Mouse (Mus musculus) naive thymus-derived CD4-positive, alpha-beta T cell, adult 2 months (primary cell): ENCODE results near the gene Pcca.
A peak's percentile ranks its signal among the peaks of the same experiment; 100 is the strongest.

Experiments used
- DNase-seq: peaks from one replicate; pipeline ENCODE4 v3.0.0-alpha.2; 2011; ENCODE audit warnings: low read depth

The Pcca gene

DNA sequence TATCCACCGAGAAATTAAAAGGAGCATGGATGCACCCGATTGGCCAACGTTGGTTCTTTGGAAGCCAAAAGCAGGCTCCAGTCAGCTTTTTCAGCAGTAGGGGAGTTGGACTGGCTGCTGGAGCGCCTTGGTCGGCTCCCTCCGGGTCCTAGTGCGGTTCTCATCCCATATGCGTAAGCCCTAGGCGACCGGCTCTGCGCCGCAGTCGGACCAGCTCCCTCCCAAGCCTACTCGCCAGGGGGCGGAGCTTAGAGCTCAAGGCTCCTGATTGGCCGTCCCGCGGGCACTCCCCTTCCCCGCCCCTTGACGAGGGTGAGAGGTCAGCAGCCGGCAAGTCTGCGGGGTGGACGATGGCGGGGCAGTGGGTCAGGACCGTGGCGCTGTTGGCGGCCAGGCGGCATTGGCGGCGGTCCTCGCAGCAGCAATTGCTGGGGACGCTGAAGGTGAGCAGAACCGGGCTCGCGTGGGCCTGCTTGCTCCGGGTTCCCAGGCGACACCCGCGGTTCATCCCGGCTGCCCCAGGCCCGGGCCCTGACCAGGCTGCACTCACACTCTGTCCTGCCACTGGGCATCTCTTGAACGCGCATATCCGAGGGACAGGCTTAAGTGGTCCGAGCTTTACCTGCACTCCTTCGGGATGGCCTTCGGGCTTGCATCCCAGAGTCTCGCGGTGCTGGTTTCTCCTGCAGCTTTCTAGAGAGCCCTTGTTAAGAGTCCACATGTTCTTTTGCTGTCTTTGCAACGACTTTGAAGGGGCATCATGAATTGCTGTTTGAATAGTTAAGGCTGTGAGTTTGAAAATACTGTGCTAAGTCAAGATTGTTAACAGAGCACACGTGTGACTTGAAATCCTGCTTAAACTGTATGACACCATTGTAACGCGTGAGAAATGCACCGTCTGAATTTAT lies at the start of gene Pcca:
Gene Pcca (plus strand): TSS at position 308 of the 908 bp plus-strand sequence.
- peak; percentile 90 for DNase-seq

DNA sequence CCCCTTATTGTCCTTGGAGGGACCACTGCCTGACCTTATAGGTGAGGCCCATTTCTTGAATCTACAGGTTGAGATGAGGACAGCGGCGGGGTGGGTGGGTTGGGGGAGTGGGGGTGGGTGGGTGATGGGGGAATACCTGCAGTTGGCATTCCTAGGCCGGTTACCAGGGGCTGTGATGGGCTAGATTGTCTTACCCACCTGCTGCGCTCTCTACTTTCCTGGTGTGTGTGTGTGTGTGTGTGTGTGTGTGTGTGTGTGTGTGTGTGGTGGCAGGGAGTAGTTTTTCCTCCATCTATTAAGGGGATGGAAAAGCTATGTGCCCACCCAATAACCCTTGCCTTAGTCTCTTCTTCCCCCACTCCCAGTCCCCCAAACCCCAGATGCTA lies 49.7 kb upstream of the Pcca start:
- DNase-seq = no peak

- no peak for DNase-seq
Measured at GRCm38 (mm10) chr14:122484844-122485551, 49.1 kb upstream of the Pcca start.

DNA sequence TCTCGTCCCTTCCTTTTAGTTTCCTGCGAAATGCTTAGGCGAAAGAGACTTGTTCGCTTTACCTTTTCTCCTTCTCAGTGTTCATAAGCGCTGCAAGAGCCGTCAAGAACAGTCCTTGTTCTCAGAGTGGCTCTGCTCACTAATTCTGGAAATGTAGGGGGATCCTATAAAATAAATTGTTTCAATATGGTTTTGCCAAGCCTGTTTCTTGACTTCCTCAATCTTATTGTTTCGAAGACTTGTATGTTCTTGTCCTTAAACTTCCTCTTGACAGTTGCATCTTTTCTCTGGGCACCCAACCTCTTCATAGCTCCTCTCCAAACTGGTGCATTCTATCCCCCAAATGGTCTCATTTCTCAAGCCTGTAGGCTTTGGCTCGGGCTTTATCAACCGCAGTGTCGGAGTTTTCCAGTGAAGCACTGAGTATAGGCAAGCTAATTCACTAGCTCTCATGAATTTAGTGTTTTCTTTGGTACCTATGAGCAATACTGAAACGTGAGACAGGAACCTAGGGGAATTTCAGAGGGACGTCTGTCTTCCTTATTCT lies 48.4 kb upstream of the Pcca start:
- DNase-seq = no peak

- DNase-seq = no peak
Measured at GRCm38 (mm10) chr14:122486611-122487010, 47.5 kb upstream of the Pcca start.

- peak; percentile 4 for DNase-seq
Measured at GRCm38 (mm10) chr14:122487366-122487765, 46.8 kb upstream of the Pcca start.

GRCm38 (mm10) chr14:122489041-122489440 lies 45.1 kb upstream of the Pcca start:
- DNase-seq = peak; percentile 45

GRCm38 (mm10) chr14:122489686-122490414 lies 44.3 kb upstream of the Pcca start:
- DNase-seq = peak; percentile 36

DNA sequence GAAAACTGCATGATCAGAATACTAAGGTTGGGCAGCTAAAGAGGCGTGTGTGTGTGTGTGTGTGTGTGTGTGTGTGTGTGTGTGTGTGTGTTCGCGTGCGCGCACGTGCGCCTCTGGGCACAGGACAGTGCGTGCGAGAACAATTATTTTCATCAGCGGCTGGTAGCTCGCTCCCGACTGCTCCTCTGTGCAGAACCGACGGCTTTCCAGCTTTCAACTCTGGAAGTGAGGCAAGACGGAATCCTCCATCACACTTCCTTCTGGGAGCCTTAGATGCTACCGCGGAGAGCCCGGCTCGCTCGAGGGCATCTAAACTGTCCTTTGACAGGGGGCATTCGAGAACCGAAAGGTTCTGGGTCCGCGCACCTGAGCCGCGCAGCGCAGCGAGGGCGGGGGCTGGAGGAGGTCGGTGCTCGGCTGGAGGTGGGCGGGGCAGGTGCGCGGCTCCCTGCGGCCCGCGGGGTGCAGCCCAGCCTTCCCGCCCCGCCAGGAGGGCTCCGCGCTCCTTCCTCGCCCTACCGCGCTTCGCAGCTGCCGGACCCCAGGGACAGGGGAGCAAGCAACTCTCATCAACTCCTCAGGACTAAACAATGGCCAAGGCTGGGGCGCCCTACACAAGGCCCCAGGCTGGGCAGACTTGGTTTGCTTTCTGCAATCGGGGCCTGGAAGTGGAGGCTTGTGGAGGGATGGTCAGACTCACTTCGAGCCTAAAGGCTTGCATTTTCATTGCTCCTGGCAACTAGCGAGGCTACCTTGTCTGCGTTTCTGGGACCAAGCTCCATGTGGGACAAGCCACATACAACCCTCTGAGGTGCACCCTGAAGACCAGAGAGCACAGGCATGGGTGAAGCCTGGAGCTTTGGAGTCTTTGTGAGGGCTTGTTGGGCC lies 43.4 kb upstream of the Pcca start, which contains the start of gene Gm10837:
Gene Gm10837 (plus strand): TSS at position 146 of the 888 bp plus-strand sequence.
- peak; percentile 17 for DNase-seq

GRCm38 (mm10) chr14:122491521-122491920 lies 42.6 kb upstream of the Pcca start:
- DNase-seq = no peak

- DNase-seq = no peak
Measured at GRCm38 (mm10) chr14:122492015-122492414, 42.1 kb upstream of the Pcca start.

GRCm38 (mm10) chr14:122509058-122509457 lies 25.1 kb upstream of the Pcca start:
- DNase-seq = no peak

DNA sequence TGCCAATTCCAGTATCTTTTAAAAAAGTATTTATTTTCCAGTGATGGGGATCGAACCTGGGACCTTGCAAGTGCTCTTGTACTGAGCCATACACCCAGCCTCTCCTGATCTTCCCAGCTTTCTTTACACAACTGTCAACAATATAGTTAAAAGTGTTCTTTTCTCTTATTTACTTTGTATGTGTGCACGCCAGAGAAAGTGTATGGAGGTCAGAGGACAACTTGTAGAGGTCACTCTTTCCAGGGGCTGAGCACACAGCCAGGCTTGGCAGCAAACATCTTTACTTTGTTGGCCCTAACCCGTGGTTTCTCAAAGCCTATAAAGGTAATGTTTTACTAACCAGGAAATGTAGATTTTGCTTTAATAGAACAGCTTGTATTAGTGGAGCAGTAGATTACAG lies 22.6 kb upstream of the Pcca start:
- no peak for DNase-seq

DNA sequence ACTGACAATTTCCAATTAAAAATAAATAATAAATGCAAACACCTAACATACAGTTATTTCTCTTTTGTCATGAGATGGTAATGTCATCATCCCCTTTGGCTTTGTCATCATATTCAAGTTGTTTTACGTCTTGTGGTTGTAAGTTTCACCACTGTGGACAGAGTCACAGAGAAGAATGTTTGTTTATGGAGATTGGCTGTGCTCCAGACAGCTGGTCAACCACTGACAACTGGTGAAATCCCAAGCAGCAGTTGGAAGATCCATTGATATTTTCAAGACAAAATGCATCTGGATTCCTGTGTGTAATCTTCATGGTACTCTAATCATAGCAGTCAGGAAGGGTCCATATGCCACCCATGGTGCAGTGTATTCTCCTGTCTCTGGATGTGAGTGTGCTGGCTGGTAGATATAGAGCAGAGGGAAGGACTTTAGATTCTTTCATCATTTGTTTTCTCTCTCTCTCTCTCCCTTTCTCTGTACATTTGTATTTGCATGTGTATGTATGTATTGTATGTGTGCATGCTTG lies 20.6 kb upstream of the Pcca start:
- no peak for DNase-seq

GRCm38 (mm10) chr14:122528475-122528874 lies 5.6 kb upstream of the Pcca start:
- no peak for DNase-seq

- DNase-seq = no peak
Measured at GRCm38 (mm10) chr14:122535986-122536385, 1.9 kb downstream of the Pcca start.

DNA sequence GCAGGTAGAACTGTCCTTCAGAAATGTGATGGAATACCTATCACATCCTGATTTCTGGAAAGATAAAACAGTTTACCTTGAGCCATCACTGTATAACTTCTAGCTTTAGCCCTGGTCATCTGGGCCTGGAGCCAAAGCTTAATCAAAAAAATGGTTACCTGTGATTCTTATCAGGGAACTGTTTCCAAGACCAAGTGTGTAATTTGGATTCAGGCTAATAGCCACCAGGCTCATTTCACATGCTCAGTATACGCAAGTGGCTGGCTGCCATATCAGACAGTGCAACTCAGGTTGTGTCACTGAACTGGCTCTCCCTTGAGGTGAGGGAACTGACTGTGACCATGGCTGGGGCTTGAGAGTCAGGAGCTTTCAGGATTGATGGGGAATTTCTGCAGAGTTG lies 14.3 kb downstream of the Pcca start:
- DNase-seq = no peak

GRCm38 (mm10) chr14:122548905-122549304 lies 14.8 kb downstream of the Pcca start:
- no peak for DNase-seq

GRCm38 (mm10) chr14:122552761-122553445 lies 18.8 kb downstream of the Pcca start:
- DNase-seq = no peak

DNA sequence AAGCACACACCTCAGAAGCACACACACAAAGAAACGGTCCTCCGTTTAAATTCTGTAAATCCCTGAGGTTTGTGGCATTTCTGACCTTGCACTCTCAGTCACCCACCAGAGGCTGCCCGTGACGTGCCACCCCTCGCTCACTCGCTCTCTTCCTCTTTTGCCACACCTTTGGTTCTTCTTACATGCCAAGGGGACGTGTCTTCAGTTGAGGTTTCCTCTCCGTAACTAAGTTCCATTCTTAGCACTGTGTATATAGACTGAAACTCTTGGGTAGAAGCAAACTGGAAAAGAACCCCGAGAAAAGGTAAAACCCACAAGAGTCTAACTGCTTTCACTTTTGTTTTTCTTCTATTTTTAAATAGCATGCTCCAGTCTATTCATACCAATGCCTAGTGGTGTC lies 23.2 kb downstream of the Pcca start:
- peak; percentile 68 for DNase-seq
